Mouse (Mus musculus) cerebellum, adult 2 months (tissue): ENCODE results near the gene Faap100.
"Not testable (repeated sequence)": the region's sequence is repeated elsewhere in the genome, so short reads cannot be mapped to it uniquely, and the experiment has no call there.

Experiments used
- CTCF ChIP-seq: fragments of 200-500 bp; IDR thresholded peaks from 2 replicates; pipeline ENCODE4 v1.5.1; 2011; ENCODE audit warnings: low read depth, mild to moderate bottlenecking, control low read depth, low read length, moderate library complexity, borderline replicate concordance; ENCODE audit not compliant: insufficient read depth
- POLR2A ChIP-seq: fragments of 200-500 bp; IDR thresholded peaks from 2 replicates; pipeline ENCODE4 v1.6.1; 2011; ENCODE audit warnings: low read length, control low read depth, borderline replicate concordance; ENCODE audit not compliant: insufficient read depth

- TF ChIP-seq POLR2A, CTCF: not testable (repeated sequence)
Observed at GRCm38 (mm10) chr11:120346383-120347034, 32.1 kb downstream of the Faap100 start.
